Mouse (Mus musculus): ENCODE results near the gene Cep162. TPM values are rescaled to one million over a fixed set of nuclear protein-coding genes. Genes with fewer than 3 reads are reported as not detected.

Cep162 gene
- polyA plus RNA-seq, 1 experiment from 2014 or later = 3.7 TPM

DNA sequence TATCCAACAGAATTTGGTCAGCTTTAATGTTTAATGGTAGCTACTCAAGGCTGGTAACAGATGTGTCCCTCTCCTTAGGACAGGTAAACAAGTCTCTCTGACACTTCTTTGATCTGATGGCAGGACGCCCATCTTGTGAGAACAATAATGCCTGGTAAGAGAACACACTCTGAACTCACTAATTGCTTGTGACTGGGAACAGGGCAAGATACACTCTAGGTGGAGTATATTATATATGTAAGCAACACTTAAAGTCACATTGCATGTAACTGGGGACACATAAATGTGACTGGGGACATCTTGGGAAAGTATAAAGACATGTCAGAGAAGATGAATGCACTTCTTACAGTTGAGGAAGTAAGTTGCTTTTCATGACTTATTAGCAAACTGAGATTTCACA is 7.7 kb downstream of the Cep162 start:
- DNase-seq (ENCODE audit: low spot score) = no peak
- Histone ChIP-seq H3K4me2 (ENCODE audit: low read length) (no peak overlapping the region), H3K27me3 (ENCODE audit: insufficient read depth, low read length) (no peaks in the 10 kb centered on the region), H3K9ac (ENCODE audit: low read depth, low read length) (no peak overlapping the region), H3K4me1 (replicated peaks; ENCODE audit: insufficient read depth, low read length) (no peaks in the 10 kb centered on the region), H3K4me3 (replicated peaks; ENCODE audit: low read depth, low read length) (no peak overlapping the region), H3K27ac (no peak overlapping the region), H3K36me3 (ENCODE audit: insufficient read depth, low read length) (peaks cover 6% of the 10 kb centered on the region; the same call in 1 of the 2 replicates), H3K9me3 (replicated peaks; ENCODE audit: low read length) (no peaks in the 10 kb centered on the region)
- ATAC-seq (replicated peaks; ENCODE audit: low FRiP score, low read depth) = no peak
- TF ChIP-seq CTCF (IDR thresholded peaks at IDR 0.05; ENCODE audit: low read depth) = no peak
- 89% methylated on average over 1 of the region's 1 CpGs for WGBS

DNA sequence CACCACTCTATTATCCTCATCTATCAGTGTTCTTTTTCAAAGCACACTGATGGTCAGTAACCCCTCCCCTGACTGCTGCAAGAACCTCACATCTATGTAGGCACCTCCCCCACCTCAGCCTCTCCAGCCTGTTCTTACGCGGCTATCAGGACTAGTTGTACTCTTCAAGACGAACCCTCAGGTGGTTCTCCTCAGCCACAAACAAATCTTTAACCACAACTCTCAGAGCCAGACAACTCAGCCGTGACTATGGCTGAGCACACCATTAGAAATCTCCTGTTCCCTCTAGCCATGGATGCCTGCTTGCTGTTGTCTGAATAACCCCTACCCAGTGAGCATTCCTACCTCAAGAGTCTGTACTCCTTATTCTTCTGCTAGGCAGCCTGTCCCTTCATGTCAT is 42.1 kb downstream of the Cep162 start:
- Histone ChIP-seq H3K36me3 (ENCODE audit: insufficient read depth, low read length) (peaks cover 14% of the 10 kb centered on the region), H3K9ac (ENCODE audit: low read depth, low read length) (no peak overlapping the region), H3K9me3 (replicated peaks; ENCODE audit: low read length) (no peaks in the 10 kb centered on the region), H3K4me2 (ENCODE audit: low read length) (no peak overlapping the region), H3K27me3 (ENCODE audit: insufficient read depth, low read length) (no peaks in the 10 kb centered on the region), H3K4me3 (replicated peaks; ENCODE audit: low read depth, low read length) (no peak overlapping the region), H3K27ac (no peak overlapping the region), H3K4me1 (replicated peaks; ENCODE audit: insufficient read depth, low read length) (no peaks in the 10 kb centered on the region)
- 57% methylated on average over 4 of the region's 4 CpGs for WGBS
- no peak for TF ChIP-seq CTCF (IDR thresholded peaks at IDR 0.05; ENCODE audit: low read depth)
- ATAC-seq (replicated peaks; ENCODE audit: low FRiP score, low read depth) = peak; percentile 66; the same call in 1 of the 2 replicates
- peak; percentile 1 for DNase-seq (ENCODE audit: low spot score)

DNA sequence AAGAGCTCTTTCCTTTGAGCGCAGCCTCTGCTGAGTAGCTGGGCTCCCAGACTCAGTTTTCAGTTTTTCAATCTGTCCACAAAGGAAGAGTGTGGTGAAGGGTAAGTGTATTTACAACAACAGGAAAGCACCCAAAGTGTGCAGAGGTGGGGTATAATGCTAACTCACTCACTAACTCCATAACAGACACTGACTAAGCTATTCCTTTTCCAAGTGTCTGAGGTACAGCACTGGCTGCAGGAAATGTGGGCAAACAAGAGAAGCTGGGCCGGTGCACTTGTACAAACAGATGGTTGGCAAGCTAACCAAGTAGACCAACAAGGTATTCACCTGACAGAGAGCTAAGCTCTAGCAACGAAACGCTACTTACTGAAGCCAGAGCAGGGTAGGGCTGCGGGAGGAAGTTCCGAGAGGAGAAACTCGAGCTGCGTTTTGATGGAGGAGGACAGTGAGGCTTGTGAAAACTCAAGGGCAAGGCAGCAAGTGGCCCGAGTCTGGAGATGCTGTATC is 44.5 kb downstream of the Cep162 start:
- Histone ChIP-seq H3K4me3 (replicated peaks; ENCODE audit: low read depth, low read length) (no peak overlapping the region), H3K27ac (no peak overlapping the region), H3K9me3 (replicated peaks; ENCODE audit: low read length) (no peaks in the 10 kb centered on the region), H3K9ac (ENCODE audit: low read depth, low read length) (no peak overlapping the region), H3K4me1 (replicated peaks; ENCODE audit: insufficient read depth, low read length) (no peaks in the 10 kb centered on the region), H3K36me3 (ENCODE audit: insufficient read depth, low read length) (peaks cover 24% of the 10 kb centered on the region), H3K27me3 (ENCODE audit: insufficient read depth, low read length) (no peaks in the 10 kb centered on the region), H3K4me2 (ENCODE audit: low read length) (no peak overlapping the region)
- WGBS = 74% methylated on average over 9 of the region's 9 CpGs
- ATAC-seq (replicated peaks; ENCODE audit: low FRiP score, low read depth) (no peak), DNase-seq (ENCODE audit: low spot score) (no peak)
- TF ChIP-seq CTCF (IDR thresholded peaks at IDR 0.05; ENCODE audit: low read depth) = no peak

DNA sequence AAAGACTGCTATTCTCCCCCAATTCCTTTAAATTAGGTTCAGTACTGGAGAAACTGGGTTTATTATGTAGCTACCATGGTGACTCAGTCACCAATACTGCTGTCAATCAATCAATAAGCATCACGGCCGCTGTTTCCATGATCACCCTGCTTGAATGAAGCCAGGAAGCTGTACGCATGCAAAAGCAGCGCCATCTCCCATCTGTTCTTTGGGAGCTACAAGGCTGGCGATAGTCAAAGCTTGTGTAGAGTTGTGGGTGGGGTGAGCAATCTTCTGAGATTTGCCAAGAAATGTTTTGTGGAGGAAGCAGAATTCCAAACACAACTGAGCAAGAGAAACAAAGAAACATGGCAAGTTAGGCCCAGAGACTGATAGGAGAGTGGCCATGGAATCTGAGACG is 52.9 kb downstream of the Cep162 start:
- Histone ChIP-seq H3K4me2 (ENCODE audit: low read length) (no peak overlapping the region), H3K4me3 (replicated peaks; ENCODE audit: low read depth, low read length) (no peak overlapping the region), H3K36me3 (ENCODE audit: insufficient read depth, low read length) (peaks cover 28% of the 10 kb centered on the region; the same call in 1 of the 2 replicates), H3K9ac (ENCODE audit: low read depth, low read length) (no peak overlapping the region), H3K27me3 (ENCODE audit: insufficient read depth, low read length) (no peaks in the 10 kb centered on the region), H3K27ac (no peak overlapping the region), H3K9me3 (replicated peaks; ENCODE audit: low read length) (no peaks in the 10 kb centered on the region), H3K4me1 (replicated peaks; ENCODE audit: insufficient read depth, low read length) (no peaks in the 10 kb centered on the region)
- TF ChIP-seq CTCF (IDR thresholded peaks at IDR 0.05; ENCODE audit: low read depth) = no peak
- no peak for ATAC-seq (replicated peaks; ENCODE audit: low FRiP score, low read depth)
- DNase-seq (ENCODE audit: low spot score) = no peak
- WGBS = 89% methylated on average over 6 of the region's 6 CpGs

GRCm38 (mm10) chr9:87200919-87201318 is 54.4 kb downstream of the Cep162 start:
- ATAC-seq (replicated peaks; ENCODE audit: low FRiP score, low read depth) = no peak
- Histone ChIP-seq H3K9me3 (replicated peaks; ENCODE audit: low read length) (no peaks in the 10 kb centered on the region), H3K4me3 (replicated peaks; ENCODE audit: low read depth, low read length) (no peak overlapping the region), H3K27ac (no peak overlapping the region), H3K4me2 (ENCODE audit: low read length) (no peak overlapping the region), H3K4me1 (replicated peaks; ENCODE audit: insufficient read depth, low read length) (no peaks in the 10 kb centered on the region), H3K27me3 (ENCODE audit: insufficient read depth, low read length) (no peaks in the 10 kb centered on the region), H3K36me3 (ENCODE audit: insufficient read depth, low read length) (peaks cover 29% of the 10 kb centered on the region; the same call in 1 of the 2 replicates), H3K9ac (ENCODE audit: low read depth, low read length) (no peak overlapping the region)
- TF ChIP-seq CTCF (IDR thresholded peaks at IDR 0.05; ENCODE audit: low read depth) = no peak
- DNase-seq (ENCODE audit: low spot score) = no peak
- WGBS = 98% methylated on average over 4 of the region's 4 CpGs

DNA sequence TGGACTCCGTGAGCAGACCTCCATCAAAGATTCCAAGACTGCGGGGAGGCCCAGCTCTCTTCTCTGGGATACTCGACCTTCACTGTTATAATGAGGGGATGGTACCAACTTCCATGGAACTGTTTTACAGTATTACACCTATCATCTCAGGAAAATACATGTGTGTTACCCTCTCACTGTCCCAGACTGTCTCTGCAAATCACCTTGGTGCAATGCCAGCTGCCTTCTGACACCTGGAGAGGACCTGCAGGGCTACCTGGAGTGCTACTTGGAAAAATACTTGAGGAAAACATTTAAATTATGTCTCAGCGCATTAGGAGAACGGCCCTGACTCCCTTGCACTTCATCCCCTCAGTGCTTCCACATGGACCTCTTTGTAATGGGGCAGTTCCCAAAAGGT is 54.9 kb downstream of the Cep162 start:
- no peaks in the 10 kb centered on the region for H3K27me3 ChIP-seq (ENCODE audit: insufficient read depth, low read length)
- 91% methylated on average over 5 of the region's 5 CpGs for WGBS
- peaks cover 29% of the 10 kb centered on the region; the same call in 1 of the 2 replicates for H3K36me3 ChIP-seq (ENCODE audit: insufficient read depth, low read length)

DNA sequence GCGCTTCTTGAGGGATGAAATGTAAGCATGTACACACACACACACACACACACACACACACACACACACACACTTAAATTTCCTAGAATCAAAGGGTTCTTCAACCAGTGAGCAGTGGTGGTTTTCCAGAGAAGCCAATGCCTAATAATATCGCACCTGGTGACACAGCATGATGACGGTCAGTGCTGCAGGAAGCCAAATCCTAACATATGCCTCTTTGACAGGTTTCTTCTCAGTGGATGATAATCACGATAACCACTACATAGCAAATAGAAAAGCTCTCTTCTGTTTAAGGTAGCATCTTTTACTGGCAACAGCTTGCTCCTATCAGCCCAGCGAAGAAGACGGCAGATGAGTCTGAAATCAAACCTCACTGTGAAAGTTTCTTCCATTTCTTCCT is 57.3 kb downstream of the Cep162 start:
- Histone ChIP-seq H3K4me3 (replicated peaks; ENCODE audit: low read depth, low read length) (no peak overlapping the region), H3K27me3 (ENCODE audit: insufficient read depth, low read length) (no peaks in the 10 kb centered on the region), H3K36me3 (ENCODE audit: insufficient read depth, low read length) (peaks cover 19% of the 10 kb centered on the region), H3K9me3 (replicated peaks; ENCODE audit: low read length) (no peaks in the 10 kb centered on the region), H3K27ac (no peak overlapping the region), H3K4me1 (replicated peaks; ENCODE audit: insufficient read depth, low read length) (no peaks in the 10 kb centered on the region), H3K4me2 (ENCODE audit: low read length) (no peak overlapping the region), H3K9ac (ENCODE audit: low read depth, low read length) (no peak overlapping the region)
- no peak for TF ChIP-seq CTCF (IDR thresholded peaks at IDR 0.05; ENCODE audit: low read depth)
- DNase-seq (ENCODE audit: low spot score) (no peak), ATAC-seq (replicated peaks; ENCODE audit: low FRiP score, low read depth) (no peak)
- 89% methylated on average over 6 of the region's 6 CpGs for WGBS

More for the DNA sequence above, 54.9 kb downstream of the Cep162 start:
- ATAC-seq (replicated peaks; ENCODE audit: low FRiP score, low read depth) = no peak
- H3K9me3 ChIP-seq (replicated peaks; ENCODE audit: low read length) = no peaks in the 10 kb centered on the region
- no peak for TF ChIP-seq CTCF (IDR thresholded peaks at IDR 0.05; ENCODE audit: low read depth)
- no peak for DNase-seq (ENCODE audit: low spot score)
- no peaks in the 10 kb centered on the region for H3K4me1 ChIP-seq (replicated peaks; ENCODE audit: insufficient read depth, low read length)
- H3K27ac ChIP-seq = no peak overlapping the region
- no peak overlapping the region for H3K4me3 ChIP-seq (replicated peaks; ENCODE audit: low read depth, low read length)
- no peak overlapping the region for H3K9ac ChIP-seq (ENCODE audit: low read depth, low read length)
- no peak overlapping the region for H3K4me2 ChIP-seq (ENCODE audit: low read length)
